Mouse (Mus musculus) adrenal gland, adult 8-10 months (tissue): ENCODE data around the gene Znrf2. TPM values are rescaled to one million over a fixed set of nuclear protein-coding genes. Genes with fewer than 3 reads are reported as not detected.
"Not testable (repeated sequence)": the region's sequence is repeated elsewhere in the genome, so short reads cannot be mapped to it uniquely, and the experiment has no call there.

Experiments used
- DNase-seq: peaks from one replicate; pipeline ENCODE4 v3.0.0; 2022
- total RNA-seq, 4 experiments: library from RNA; stranded (reverse); gene quantifications; 2 replicates each; pipeline ENCODE4 v1.2.4; 2022

Znrf2 gene
- total RNA-seq, 4 experiments from 2014 or later: 50.4 to 77.4 (median 56.5) TPM

DNA sequence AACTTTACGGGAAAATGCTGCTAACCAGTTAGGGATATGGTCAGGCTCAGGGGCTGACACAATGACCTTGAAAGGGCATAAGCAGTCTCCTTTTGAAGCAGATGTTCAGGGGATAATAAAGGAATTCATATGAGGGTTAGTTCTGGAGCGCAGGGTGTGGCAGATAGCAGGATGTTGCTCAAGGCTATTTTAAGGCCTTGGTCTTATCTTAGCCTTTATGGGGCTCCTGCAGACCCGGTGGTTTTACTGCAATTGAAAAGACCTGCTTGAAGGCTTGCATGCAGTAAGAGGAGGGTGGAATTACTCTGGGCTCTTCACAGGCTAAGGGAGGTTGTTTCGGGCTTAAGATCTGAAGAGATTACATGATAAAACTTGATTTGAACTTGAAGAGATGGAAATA, 35.1 kb downstream of the Znrf2 start:
- no peak for DNase-seq

GRCm38 (mm10) chr6:54852669-54853068, 36.0 kb downstream of the Znrf2 start:
- no peak for DNase-seq

GRCm38 (mm10) chr6:54854859-54855258, 38.1 kb downstream of the Znrf2 start:
- no peak for DNase-seq

- DNase-seq: peak; percentile 45
These were observed 39.3 kb downstream of the Znrf2 start for GRCm38 (mm10) chr6:54855801-54856583.

GRCm38 (mm10) chr6:54859159-54859558, 42.4 kb downstream of the Znrf2 start:
- DNase-seq: not testable (repeated sequence)

DNA sequence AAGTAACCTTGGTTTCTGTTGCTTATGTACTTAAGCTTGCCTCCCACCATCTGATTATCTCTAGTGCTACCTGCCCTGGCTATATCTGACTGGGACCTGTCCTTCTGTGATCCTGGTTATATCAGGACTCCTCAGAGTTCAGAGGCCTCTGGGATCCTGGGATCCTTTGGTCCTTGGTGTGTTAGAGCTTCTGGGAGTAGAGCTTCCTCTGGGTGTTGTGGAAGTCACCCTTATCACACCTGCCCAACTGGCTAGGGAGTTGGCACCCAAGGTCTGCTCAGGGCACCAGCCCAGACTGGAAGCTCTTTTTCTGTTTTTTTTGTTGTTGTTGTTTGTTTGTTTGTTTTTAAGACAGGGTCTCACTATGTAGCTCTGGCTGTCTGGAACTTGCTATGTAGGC, 43.5 kb downstream of the Znrf2 start:
- no peak for DNase-seq

GRCm38 (mm10) chr6:54866731-54867410, 50.2 kb downstream of the Znrf2 start:
- no peak for DNase-seq

DNA sequence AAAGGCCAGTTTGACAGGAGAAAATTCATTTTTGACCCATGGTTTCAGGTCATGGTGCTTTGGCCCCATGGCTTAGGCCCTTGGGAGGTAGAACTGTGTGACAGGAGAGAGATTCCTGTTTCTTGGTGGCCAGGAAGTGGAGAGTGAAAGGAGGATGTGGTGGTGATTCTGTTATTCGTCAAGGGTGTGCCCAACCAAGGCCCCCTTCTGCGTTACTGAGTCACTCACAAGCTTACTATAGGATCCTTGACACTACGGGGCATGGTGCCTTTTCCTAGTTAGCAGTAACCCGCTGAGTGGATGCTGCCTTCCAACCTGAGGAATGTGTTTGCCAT, 50.7 kb downstream of the Znrf2 start:
- no peak for DNase-seq

DNA sequence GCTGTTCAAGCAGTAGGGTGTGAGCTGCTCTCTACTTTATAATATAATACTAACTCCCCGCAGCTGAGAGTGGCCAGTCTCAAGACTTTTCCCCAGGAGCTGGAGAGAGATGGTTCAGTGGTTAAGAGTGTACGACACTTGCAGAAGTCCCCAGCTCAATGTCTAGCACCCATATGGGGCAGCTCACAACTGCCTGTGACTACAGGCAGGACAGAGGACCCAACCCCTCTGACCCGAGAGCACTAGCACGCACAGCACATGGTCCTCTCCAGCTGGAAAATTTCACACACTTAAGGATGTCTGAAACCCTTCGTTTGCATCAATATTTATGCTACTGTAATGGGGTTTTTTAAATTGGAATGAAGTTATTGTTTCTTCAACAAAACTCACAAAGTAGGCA, 56.3 kb downstream of the Znrf2 start:
- no peak for DNase-seq

GRCm38 (mm10) chr6:54876782-54877181, 60.1 kb downstream of the Znrf2 start:
- no peak for DNase-seq

DNA sequence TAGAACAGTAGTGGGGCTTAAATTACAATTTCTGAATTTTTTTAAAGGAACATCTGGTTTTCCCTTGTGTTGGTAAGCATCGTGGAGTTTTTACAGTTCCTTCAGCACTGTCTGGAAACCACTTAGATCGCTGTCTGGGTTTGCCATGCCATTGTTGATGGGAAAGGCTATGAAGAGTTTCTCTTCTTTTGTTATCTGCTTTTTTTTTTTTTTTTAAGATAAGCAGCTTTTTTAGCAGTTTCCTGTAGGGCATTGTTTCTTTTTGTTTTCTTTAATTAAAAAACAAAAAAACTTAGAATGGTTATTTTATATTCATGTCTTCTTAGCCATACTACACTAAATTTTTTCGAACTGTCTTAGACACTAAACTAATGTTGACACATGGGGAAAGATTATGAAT, 60.9 kb downstream of the Znrf2 start:
- no peak for DNase-seq

GRCm38 (mm10) chr6:54878546-54878945, 61.8 kb downstream of the Znrf2 start:
- no peak for DNase-seq

GRCm38 (mm10) chr6:54880086-54880485, 63.4 kb downstream of the Znrf2 start:
- peak; percentile 26 for DNase-seq

DNA sequence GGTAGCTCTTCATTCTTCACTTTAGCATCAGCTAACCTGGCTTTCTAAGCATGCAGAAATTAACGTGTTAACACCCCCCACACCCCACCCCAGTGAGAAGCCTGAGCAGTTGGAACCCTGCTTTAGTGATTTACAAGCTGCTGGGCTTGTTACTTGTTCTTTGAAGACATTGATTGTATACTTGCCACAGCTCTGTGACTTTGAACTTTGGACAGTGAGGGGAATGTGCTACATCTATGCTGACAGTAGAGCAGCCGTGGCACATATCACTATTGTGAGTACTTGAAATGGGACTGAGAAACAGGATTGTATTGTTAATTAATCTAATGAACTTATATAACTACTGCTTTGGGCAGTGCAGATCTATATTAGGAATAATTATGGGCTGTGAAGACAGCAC, 66.7 kb downstream of the Znrf2 start:
- DNase-seq: no peak

GRCm38 (mm10) chr6:54886195-54886594, 69.5 kb downstream of the Znrf2 start:
- no peak for DNase-seq

GRCm38 (mm10) chr6:54890221-54890620, 73.5 kb downstream of the Znrf2 start:
- DNase-seq: no peak

DNA sequence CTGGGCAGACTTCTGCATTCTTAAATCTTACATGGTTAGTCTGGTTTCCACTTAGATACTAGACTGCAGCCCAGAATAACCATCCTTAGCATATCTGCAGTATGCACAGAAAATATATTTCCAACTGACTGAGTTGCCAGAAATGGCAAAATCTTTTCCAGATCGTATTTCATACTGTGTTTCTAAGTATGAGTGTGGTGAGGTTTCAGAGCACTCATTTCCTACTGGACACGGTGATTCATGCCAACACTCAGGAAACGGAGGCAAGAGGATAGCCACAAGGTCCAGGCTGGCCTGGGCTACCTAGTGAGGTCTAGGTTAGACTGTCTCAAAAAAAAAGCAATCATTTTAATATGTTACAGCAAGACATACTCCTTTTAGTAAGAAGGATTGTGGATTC, 74.7 kb downstream of the Znrf2 start:
- no peak for DNase-seq

GRCm38 (mm10) chr6:54900256-54900655, 83.5 kb downstream of the Znrf2 start:
- no peak for DNase-seq

- no peak for DNase-seq
These were observed 85.8 kb downstream of the Znrf2 start for GRCm38 (mm10) chr6:54902547-54902946.

DNA sequence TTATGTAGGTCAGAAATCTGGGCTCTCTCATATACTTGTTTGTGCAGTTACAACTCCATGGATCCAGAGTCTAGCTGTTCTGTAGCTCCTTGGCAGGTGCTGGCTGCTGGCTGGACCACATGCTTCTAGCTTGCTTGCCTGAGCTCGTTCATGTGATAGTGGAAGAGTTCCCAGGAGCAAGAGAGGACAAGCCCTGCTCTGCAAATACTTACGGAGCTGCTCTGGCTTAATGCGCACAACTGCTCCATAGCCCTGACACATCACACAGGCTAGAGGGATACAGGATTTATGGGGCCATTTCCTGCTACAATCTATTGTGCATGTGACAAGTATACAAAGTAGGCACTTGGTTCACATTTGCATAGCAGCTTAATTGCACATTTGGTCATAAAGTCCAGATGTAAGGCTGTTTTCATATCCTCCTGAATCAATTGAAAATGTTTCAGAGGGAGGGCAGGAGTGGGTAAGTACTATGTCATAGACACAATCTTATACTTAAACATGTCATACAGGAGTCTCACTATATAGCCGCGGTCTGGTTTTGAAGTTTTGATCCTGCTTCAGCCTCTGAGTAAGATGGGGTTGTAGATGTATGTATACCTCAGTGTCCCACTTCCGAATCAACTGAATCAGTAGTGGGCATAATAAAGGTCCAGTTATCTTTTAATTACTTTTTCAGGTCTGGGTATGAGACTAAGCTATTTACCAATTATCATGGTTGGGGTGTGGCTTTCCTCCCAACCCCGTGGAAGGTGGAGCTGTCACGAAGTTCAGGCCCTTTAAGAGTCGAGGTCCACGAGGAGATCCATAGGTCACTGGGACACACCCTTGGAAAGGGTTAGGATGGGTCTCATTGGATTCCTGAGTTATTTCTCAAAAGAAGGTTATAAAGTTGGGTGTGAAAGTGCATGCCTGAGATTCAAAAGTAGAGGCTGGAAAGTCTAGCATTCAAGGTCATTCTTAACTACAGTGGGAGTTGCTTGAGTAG, 89.6 kb downstream of the Znrf2 start:
- no peak for DNase-seq

GRCm38 (mm10) chr6:54914977-54915376, 98.3 kb downstream of the Znrf2 start:
- DNase-seq: no peak

DNA sequence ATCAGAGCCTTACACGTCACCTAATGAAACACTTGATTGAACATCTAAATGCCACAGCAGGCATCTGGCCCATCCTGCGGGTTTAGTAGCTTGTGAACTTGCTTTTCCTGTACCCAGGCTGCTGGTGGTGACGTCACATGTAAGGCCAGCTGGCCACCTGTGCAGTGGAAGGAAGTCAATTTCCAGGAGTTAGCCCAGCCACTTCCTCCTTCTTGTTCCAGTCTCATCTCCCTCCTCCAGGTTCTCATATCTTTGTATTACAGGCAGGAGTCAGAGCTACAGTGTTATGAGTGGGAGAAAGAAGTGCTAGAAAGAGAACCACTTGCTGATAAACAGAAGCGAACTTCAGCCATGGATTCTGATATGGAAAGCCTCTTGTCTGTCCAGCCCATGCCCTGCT, 99.4 kb downstream of the Znrf2 start:
- DNase-seq: no peak

DNA sequence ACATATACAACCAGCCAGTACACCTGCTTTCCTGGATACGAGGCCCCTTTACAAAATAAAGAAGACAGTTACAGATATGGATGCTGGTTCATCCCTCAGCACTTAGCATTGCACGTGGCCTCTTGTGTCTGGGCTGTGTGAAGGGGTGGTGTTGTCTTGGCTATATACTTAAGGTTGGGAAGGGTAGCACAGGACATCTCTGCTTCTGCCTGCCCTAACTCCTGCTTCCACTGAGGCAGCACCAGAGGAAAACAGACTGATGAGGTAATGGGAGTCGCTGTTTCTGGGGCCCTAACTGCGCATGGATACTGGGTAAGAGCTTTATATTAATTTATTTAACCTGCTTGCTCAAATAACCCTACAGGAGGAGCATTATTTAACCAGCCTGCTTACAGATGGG, 100.2 kb downstream of the Znrf2 start:
- DNase-seq: no peak
